Mouse (Mus musculus): ENCODE data around the gene Shbg.

Shbg gene

GRCm38 (mm10) chr11:69617805-69618204 is at the start of gene Shbg:
Gene Shbg, minus strand, starts transcription at chr11:69617905.
- DNase-seq (ENCODE audit: low read depth), result no peak

DNA sequence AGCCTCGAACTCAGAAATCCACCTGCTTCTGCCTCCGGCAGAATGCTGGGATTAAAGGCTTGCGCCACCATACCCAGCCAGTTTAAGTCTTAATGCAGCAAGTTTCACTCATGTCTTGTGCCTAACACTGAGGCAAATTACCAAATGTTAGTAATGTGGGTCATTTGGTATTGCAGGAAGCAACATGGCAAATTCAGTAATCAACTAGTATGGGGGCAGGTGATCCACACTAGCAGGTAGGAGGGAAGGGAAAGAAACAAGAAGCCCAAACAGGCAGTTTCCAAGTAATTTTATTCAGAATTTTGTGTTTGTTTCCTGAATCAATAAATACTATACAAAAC is 48.9 kb upstream of the Shbg start:
- DNase-seq (ENCODE audit: low read depth), result no peak

- DNase-seq (ENCODE audit: low read depth), result peak; percentile 82
These were observed 48.4 kb upstream of the Shbg start, which contains the start of gene Cd68 for GRCm38 (mm10) chr11:69665961-69666664. Gene Cd68, minus strand, starts transcription at chr11:69666153.

GRCm38 (mm10) chr11:69665457-69665960 is 47.8 kb upstream of the Shbg start:
- peak; percentile 29 for DNase-seq (ENCODE audit: low read depth)

GRCm38 (mm10) chr11:69664841-69665240 is 47.1 kb upstream of the Shbg start:
- no peak for DNase-seq (ENCODE audit: low read depth)

- peak; percentile 16 for DNase-seq (ENCODE audit: low read depth)
These were observed 46.1 kb upstream of the Shbg start for GRCm38 (mm10) chr11:69663795-69664194.

DNA sequence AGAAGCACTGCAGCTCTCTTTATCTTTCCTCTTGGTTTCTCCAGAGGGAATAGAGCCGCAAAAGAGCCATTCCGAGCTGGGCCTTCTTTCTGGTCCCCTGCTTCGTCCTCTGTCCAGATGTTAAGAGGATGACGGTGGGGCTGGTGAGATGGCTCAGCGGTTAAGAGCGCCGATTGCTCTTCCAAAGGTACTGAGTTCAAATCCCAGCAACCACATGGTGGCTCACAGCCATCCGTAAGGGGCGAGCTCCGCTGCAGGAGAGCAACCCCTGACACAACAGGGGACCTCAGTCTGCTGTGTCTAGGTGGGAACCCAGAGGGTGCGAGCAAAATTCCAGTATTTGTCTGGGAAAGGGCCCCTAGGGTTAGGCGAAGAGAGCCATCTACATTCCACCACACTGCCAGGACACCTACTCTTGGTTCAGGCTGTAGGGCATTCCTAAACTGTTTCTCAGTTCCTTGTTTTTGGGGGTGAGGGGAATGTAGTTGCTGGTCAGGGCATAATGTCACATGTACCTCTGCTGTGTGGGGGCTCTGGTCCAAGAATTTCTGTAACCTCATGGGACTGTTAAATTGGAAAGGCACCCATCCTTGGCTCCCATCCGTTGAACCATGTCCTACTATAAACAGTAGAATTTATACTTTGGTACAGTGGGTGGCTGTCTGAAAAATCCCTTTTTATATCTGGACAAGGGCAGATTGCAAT is 45.4 kb upstream of the Shbg start:
- peak; percentile 21 for DNase-seq (ENCODE audit: low read depth)

- DNase-seq (ENCODE audit: low read depth), result peak; percentile 98
These were observed 44.7 kb upstream of the Shbg start, which contains the start of gene Mpdu1 for GRCm38 (mm10) chr11:69662213-69662966. Gene Mpdu1, minus strand, starts transcription at chr11:69662642.

DNA sequence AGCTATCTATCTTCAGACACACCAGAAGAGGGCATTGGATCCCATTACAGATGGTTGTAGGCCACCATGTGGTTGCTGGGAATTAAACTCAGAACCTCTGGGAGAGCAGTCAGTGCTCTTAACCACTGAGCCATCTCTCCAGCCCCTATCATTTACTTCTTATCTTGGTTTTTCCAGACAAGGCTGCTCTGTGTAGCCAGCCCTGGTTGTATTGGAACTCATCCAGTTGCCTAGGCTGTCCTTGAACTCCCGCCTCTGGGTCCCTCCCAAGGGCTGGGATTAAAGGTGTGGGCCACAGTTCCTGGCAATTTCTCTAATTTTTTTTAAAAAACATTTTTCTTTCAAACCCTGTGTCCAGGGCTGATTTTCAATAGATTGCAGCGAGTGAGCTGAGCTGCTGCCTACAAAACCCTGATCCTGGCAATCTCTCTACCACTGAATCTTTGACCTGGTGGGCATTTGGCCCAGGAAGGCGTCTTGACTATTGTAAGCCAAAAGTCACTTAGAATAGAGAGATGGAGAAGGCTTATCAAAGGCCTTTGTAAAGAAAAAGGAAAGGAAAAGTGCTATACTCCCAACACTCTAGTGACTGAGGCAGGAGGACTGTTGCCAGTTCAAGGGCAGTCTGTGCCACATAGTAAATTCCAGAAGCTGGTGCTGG is 43.6 kb upstream of the Shbg start:
- no peak for DNase-seq (ENCODE audit: low read depth)

DNA sequence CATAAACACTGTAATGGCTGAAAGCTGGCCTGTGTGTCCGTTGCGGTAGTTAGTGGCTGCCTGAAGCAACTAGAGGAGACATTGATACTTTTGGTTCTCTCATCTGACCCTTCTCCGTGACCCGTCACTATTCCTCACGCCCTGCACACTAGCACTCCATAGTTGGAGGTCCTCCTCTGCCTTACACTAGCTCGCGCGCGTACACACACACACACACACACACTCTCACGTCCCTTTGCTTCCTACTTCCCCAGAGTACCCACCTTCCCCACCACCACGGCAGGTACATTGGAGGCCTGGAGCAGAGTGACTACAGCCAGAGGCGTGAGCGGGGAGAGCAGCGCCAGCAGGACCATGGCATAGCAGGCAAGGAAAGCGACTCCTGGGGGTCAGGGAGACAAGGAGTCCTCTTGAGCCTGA is 39.8 kb upstream of the Shbg start:
- no peak for DNase-seq (ENCODE audit: low read depth)

GRCm38 (mm10) chr11:69656617-69657461 is 39.1 kb upstream of the Shbg start:
- DNase-seq (ENCODE audit: low read depth), result peak; percentile 83

DNA sequence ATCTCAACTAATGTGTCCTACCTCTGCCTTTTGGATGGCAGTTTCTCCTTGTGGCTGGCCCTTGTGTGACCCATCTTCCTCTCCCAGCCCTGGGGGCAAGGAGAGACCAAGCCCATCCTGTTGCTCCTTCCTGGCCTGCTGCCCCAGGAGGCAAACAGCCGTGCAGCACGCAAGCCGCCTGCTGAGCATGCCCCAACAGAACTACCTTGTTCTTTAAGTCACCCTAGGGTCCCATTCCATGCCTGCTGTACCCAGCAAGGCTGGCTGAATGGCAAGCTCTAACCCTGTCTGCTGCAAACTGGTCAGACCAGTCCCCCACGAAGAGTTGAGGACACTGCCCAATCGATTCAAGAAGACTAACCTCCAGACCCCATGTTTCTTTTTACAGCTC is 38.4 kb upstream of the Shbg start:
- no peak for DNase-seq (ENCODE audit: low read depth)

- peak; percentile 51 for DNase-seq (ENCODE audit: low read depth)
These were observed 37.8 kb upstream of the Shbg start, which contains the start of gene Sox15 for GRCm38 (mm10) chr11:69655264-69656064. Gene Sox15, plus strand, starts transcription at chr11:69655314.

DNA sequence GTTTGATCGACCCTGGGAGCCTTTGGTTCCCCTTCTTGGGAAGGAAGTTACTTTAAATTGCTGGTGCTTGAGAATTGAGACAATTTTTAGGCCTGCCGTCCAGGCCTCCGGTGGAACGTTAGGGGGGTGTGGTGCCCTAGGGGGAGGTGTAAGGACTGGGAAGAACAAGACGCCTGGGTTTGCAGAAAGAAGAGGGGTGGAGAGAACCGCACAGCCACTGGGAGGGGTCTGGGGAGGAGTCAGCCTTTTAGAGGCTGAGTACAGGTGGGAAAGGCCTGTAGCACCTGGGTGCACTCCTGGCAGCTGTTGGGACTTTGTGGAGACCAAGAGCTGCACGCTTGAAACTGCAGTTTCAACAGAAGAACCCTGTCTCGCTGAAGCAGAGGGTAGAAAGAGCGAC is 37.1 kb upstream of the Shbg start:
- no peak for DNase-seq (ENCODE audit: low read depth)

- DNase-seq (ENCODE audit: low read depth), result no peak
These were observed 35.7 kb upstream of the Shbg start for GRCm38 (mm10) chr11:69653399-69653798.

DNA sequence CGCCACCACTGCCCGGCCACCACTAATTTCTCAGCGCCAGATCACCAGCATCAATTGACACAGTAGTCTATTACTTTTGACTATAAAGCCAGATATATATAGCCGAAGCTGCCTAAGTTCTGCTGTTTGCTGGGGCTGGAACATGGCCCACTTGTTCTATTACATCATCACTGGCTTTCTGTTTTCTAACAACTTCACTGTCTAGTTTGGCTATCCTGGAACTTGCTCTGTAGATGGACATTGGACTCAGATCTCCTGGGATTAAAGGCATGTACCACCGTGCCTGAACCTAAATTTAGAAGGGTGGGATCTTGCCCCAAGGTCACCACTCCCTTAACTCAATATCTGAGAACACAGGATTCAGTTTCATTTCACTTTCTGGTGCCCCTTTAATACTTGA is 28.2 kb upstream of the Shbg start:
- DNase-seq (ENCODE audit: low read depth), result no peak

DNA sequence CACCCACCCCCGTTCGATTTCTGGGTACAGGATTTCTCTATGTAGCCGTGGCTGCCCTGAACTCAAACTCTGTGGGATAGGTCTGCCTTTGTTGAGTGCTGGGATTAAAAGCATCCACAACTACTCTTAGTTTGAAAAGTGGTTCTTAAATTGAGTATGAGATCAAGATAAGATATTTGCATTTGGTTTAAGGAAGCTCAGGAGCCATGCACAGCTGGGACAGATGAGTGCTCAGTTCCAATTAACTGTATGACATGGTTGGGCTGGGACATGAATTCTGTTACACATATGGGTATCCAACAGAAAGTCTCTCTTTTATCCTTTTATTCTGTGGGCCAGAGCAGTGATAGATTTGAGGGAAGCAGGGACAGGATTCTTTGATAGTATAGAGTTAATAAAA is 17.8 kb upstream of the Shbg start:
- no peak for DNase-seq (ENCODE audit: low read depth)

DNA sequence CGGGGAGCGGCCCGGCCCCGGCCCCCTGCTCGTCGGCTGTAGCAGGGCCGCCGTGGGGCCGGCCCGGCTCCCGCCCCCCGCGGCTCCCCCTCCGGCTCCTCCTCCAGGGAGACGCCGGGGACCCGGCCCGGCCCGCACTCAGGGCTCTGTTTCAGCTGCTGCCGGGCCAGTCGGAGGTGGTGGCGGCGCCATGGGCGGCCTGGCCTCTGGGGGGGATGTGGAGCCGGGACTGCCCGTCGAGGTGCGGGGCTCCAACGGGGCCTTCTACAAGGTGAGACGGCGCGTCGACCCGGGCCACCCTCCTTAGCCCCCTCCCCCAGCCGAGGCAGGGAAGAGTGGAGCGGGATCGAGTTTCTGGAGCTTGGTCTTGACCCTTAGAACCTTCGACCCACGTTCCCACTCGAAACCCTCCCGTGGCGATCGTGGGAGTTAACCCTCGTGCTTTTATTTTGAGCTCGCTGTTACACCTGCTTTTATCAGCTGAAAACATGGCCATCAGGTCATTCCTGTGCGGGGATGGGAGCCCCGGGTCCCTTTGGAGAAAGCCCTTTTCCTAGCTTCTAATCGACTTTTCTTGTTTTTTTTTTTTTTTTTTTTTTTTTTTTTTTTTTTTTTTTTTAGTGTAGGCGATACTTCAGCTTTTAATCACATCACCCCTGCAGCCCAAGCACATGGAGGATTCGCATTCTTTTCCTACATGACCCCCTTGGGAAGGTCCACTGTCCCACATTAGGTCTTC is 15.6 kb upstream of the Shbg start:
- peak; percentile 45 for DNase-seq (ENCODE audit: low read depth)

DNA sequence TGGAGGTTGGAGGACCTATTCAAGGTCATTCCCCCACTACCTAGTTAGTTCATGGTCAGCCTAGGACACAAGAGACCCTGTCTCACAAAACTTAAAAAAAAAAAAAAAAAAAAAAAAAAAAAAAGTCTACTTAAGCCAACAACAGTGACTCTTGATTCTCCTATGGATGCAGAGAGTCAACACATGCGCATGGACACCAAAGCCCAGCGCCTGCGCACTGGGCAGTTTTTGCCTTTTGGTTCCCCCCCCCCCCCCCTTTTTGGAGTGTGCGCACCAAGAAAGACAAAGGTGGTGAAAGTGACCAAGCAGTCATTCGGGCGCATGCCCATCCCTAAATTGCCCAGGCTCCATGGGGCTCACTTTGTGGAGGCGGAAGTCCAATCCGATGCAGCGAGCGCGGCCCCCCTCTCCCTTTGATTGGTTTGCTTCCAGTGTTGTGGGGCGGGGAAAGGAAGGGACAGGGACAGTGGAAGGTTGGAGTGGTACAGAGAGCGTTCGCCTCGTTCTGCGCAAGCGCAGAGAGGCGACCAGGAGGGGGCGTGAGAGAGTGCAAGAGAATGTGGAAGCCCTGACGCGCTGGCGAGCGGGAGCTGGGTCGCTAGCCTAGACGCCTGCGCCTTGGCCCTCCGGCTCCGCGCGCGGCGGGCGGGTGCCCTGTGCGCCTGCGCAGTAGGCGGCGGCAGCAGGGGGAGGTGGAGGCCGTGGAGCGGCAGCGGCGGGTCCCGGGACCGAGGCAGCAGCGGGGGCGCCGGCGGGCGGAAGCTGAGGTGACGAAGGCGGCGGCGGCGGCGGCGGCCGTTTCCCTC is 14.8 kb upstream of the Shbg start, which contains the start of gene Fxr2:
Fxr2 (plus strand) TSS at position 707 of the 806 bp plus-strand sequence.
- DNase-seq (ENCODE audit: low read depth), result peak; percentile 100

Data from induced T-regulatory cell, adult 2 months (primary cell).